Mouse (Mus musculus) G1E-ER4 (cell line): ENCODE measurements around the gene Sbk3. TPM values are rescaled to one million over a fixed set of nuclear protein-coding genes. Genes with fewer than 3 reads are reported as not detected.

Source experiments
- GATA1 ChIP-seq: IDR thresholded peaks from one replicate; pipeline ENCODE4 v1.8.0; 2012; ENCODE audit warnings: low read length, inconsistent platforms
- polyA plus RNA-seq: library from polyadenylated mRNA; stranded (reverse); fragments of >175 nt; gene quantifications from 2 replicates; pipeline ENCODE4 v1.2.3, GENCODE M21; 2012

The Sbk3 gene
- polyA plus RNA-seq, 1 experiment, result not detected

GRCm38 (mm10) chr7:4948386-4948785 is 22.6 kb downstream of the Sbk3 start:
- no peak for TF ChIP-seq GATA1

- no peak for TF ChIP-seq GATA1
Observed at GRCm38 (mm10) chr7:4947855-4948254, 23.1 kb downstream of the Sbk3 start.

GRCm38 (mm10) chr7:4943223-4943815 is 27.6 kb downstream of the Sbk3 start:
- TF ChIP-seq GATA1, result no peak

- TF ChIP-seq GATA1, result no peak
Observed at GRCm38 (mm10) chr7:4942673-4943072, 28.3 kb downstream of the Sbk3 start.

GRCm38 (mm10) chr7:4940068-4940479 is 30.9 kb downstream of the Sbk3 start:
- TF ChIP-seq GATA1, result no peak

- no peak for TF ChIP-seq GATA1
Observed at GRCm38 (mm10) chr7:4938456-4938855, 32.5 kb downstream of the Sbk3 start.

- TF ChIP-seq GATA1, result no peak
Observed at GRCm38 (mm10) chr7:4937392-4937791, 33.6 kb downstream of the Sbk3 start.

- TF ChIP-seq GATA1, result no peak
Observed at GRCm38 (mm10) chr7:4936832-4937231, 34.1 kb downstream of the Sbk3 start.

- no peak for TF ChIP-seq GATA1
Observed at GRCm38 (mm10) chr7:4934160-4934914, 36.6 kb downstream of the Sbk3 start.

GRCm38 (mm10) chr7:4933103-4933502 is 37.9 kb downstream of the Sbk3 start:
- no peak for TF ChIP-seq GATA1

- TF ChIP-seq GATA1, result no peak
Observed at GRCm38 (mm10) chr7:4928323-4928722, 42.6 kb downstream of the Sbk3 start.

GRCm38 (mm10) chr7:4927711-4928110 is 43.3 kb downstream of the Sbk3 start:
- TF ChIP-seq GATA1, result no peak

- TF ChIP-seq GATA1, result no peak
Observed at GRCm38 (mm10) chr7:4926849-4927248, 44.1 kb downstream of the Sbk3 start.

GRCm38 (mm10) chr7:4925441-4926381 is 45.3 kb downstream of the Sbk3 start, which contains the start of gene Ssc5d:
TSS of gene Ssc5d (plus strand) at chr7:4925785.
- TF ChIP-seq GATA1, result no peak

- no peak for TF ChIP-seq GATA1
Observed at GRCm38 (mm10) chr7:4924891-4925301, 46.1 kb downstream of the Sbk3 start.

- no peak for TF ChIP-seq GATA1
Observed at GRCm38 (mm10) chr7:4924483-4924882, 46.5 kb downstream of the Sbk3 start.
